Mouse (Mus musculus): ENCODE measurements around the gene Cd46.

DNA sequence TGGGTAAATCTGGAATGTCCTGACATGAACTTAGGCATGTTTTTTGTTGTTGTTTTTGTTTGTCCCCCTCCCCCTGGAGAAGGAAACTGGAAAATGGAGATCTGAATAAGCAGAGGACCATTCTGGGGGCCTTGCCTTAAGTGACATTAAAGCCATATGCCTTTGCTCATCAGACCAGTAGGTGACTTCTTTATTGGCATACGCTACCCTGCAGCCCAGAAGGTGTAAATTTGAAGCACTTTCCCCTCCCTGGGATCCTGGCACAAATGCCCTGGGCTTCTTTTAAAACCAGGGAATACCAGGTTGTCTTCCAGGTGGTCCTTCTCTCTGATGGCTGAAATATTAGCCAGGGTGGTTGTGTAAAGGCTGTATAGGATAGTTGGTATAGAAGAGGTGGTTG is 76.8 kb downstream of the Cd46 start:
- TF ChIP-seq CTCF (IDR thresholded peaks at IDR 0.05; ENCODE audit: low read depth) (no peak), EP300 (optimal IDR thresholded peaks at IDR 0.05) (no peak)

All from stomach, postnatal 0 days (tissue).